Mouse (Mus musculus): Measurements from ENCODE around the gene Btbd35f26.
"Not testable (repeated sequence)": the region's sequence is repeated elsewhere in the genome, so short reads cannot be mapped to it uniquely, and the experiment has no call there.

The Btbd35f26 gene

DNA sequence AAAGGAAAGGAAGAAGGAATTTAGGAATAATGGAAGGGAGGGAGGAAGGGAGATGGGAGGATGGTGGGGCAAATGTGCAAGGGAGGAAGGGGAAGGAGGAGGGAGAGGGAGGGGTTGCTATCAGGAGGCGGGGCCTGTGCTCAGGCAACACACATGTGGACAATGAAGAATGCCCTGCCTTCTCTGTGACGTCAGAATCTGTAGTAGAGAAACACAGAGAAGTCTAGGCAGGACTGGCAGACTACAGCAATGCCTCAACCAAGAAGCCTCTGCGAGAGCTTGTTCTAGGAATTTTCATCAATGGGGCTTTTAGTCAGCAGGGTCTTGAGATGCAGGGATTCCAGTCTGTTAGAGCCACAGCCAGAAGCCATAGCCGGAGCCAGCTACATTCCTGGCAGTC lies at the start of gene Btbd35f26:
Btbd35f26 (plus strand) TSS at position 301 of the 400 bp plus-strand sequence.
- not testable (repeated sequence) for DNase-seq (ENCODE audit: low spot score in 2 of 2)

DNA sequence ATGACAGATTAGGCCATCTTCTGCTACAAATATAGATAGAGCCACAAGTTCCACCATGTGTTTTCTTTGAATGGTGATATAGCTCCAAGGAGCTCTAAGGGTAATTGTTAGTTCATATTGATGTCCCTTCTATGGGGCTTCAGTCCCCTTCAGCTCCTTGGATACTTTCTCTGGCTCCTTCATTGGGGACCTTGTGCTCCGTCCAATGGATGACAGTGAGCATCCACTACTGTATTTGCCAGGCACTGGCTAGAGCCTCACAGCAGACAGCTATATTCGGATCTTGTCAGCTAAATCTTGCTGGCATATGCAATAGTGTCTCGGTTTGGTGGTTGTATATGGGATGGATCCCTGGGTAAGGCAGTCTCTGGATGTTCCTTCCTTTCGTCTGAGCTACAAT lies 5.7 kb downstream of the Btbd35f26 start:
- not testable (repeated sequence) for DNase-seq (ENCODE audit: low spot score in 2 of 2)

DNA sequence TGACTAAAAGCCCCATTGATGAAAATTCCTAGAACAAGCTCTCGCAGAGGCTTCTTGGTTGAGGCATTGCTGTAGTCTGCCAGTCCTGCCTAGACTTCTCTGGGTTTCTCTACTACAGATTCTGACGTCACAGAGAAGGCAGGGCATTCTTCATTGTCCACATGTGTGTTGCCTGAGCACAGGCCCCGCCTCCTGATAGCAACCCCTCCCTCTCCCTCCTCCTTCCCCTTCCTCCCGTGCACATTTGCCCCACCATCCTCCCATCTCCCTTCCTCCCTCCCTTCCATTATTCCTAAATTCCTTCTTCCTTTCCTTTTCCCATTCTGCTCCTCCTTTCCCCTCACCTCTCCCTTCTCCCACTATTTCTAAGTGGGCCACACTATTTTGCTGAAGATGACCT lies 47.6 kb downstream of the Btbd35f26 start, which contains the start of gene Btbd35f19:
Btbd35f19 (minus strand) TSS at position 101 of the 400 bp plus-strand sequence.
- not testable (repeated sequence) for DNase-seq (ENCODE audit: low spot score in 2 of 2)

Measured in urinary bladder, adult 18-20 months (tissue).